Mouse (Mus musculus) cerebellum, adult (tissue): ENCODE results near the gene Traf5.

ENCODE experiments used
- ATAC-seq: cut with Nextera tagmentation; 2 replicates; pipeline ENCODE4 v1.9.2; 2017; ENCODE audit warnings: mild to moderate bottlenecking, moderate library complexity, mixed read lengths; ENCODE audit not compliant: insufficient number of reproducible peaks, low FRiP score, low TSS enrichment

Gene Traf5

GRCm38 (mm10) chr1:192092879-192093660 is 711 bp upstream of the Traf5 start:
- peak; percentile 71 for ATAC-seq

- ATAC-seq: no peak
Observed at GRCm38 (mm10) chr1:192090689-192091567, 1.4 kb downstream of the Traf5 start.

- ATAC-seq: no peak
Observed at GRCm38 (mm10) chr1:192090281-192090680, 2.1 kb downstream of the Traf5 start.

GRCm38 (mm10) chr1:192089208-192090166 is 2.9 kb downstream of the Traf5 start:
- ATAC-seq: no peak

GRCm38 (mm10) chr1:192088011-192088410 is 4.3 kb downstream of the Traf5 start:
- ATAC-seq: no peak

- no peak for ATAC-seq
Observed at GRCm38 (mm10) chr1:192087098-192087497, 5.3 kb downstream of the Traf5 start.

GRCm38 (mm10) chr1:192086279-192087037 is 5.9 kb downstream of the Traf5 start:
- no peak for ATAC-seq

- ATAC-seq: no peak
Observed at GRCm38 (mm10) chr1:192085218-192085617, 7.1 kb downstream of the Traf5 start.

- ATAC-seq: no peak
Observed at GRCm38 (mm10) chr1:192082646-192083045, 9.7 kb downstream of the Traf5 start.

GRCm38 (mm10) chr1:192081129-192081528 is 11.2 kb downstream of the Traf5 start:
- ATAC-seq: no peak

- ATAC-seq: no peak
Observed at GRCm38 (mm10) chr1:192079121-192079520, 13.2 kb downstream of the Traf5 start.

GRCm38 (mm10) chr1:192078406-192078805 is 14.0 kb downstream of the Traf5 start:
- no peak for ATAC-seq

GRCm38 (mm10) chr1:192076796-192077535 is 15.4 kb downstream of the Traf5 start:
- ATAC-seq: no peak

- ATAC-seq: no peak
Observed at GRCm38 (mm10) chr1:192076101-192076500, 16.3 kb downstream of the Traf5 start.

- ATAC-seq: no peak
Observed at GRCm38 (mm10) chr1:192074824-192075223, 17.5 kb downstream of the Traf5 start.

- ATAC-seq: no peak
Observed at GRCm38 (mm10) chr1:192072426-192072825, 19.9 kb downstream of the Traf5 start.

GRCm38 (mm10) chr1:192070618-192071051 is 21.7 kb downstream of the Traf5 start:
- ATAC-seq: no peak

- ATAC-seq: no peak
Observed at GRCm38 (mm10) chr1:192069971-192070591, 22.3 kb downstream of the Traf5 start.
